Mouse (Mus musculus): ENCODE measurements around the gene Alkbh5. TPM values are rescaled to one million over a fixed set of nuclear protein-coding genes. Genes with fewer than 3 reads are reported as not detected.

Gene Alkbh5
- 8.8 and 10.8 TPM in 2 replicates for polyA plus RNA-seq (2012; rRNA removed)

GRCm38 (mm10) chr11:60536180-60536858, at the start of gene Alkbh5:
Gene Alkbh5 (plus strand): TSS chr11:60536381.

Other genes starting within 250 kb of the Alkbh5 start
- 39.9 and 40.3 TPM in 2 replicates for gene Tom1l2, start 183.5 kb upstream of the Alkbh5 start, polyA plus RNA-seq (2012; rRNA removed)
- 0.12 TPM in 1 of 2 replicates, not detected in the other for gene Drc3, start 183.1 kb upstream of the Alkbh5 start, polyA plus RNA-seq (2012; rRNA removed)
- gene Gid4, start 119.2 kb upstream of the Alkbh5 start, polyA plus RNA-seq (2012; rRNA removed) = 9.9 and 12.3 TPM in 2 replicates
- gene Atpaf2, start 117.9 kb upstream of the Alkbh5 start, polyA plus RNA-seq (2012; rRNA removed) = 15.6 and 22.1 TPM in 2 replicates
- 21.5 and 23.9 TPM in 2 replicates for gene Drg2, start 81.8 kb upstream of the Alkbh5 start, polyA plus RNA-seq (2012; rRNA removed)
- 0.11 and 0.25 TPM in 2 replicates for gene Myo15, start 67.0 kb upstream of the Alkbh5 start, polyA plus RNA-seq (2012; rRNA removed)
- gene Llgl1, start 163.3 kb downstream of the Alkbh5 start, polyA plus RNA-seq (2012; rRNA removed) = 26.6 and 28.6 TPM in 2 replicates
- gene Flii, start 190.9 kb downstream of the Alkbh5 start, polyA plus RNA-seq (2012; rRNA removed) = 158 and 169 TPM in 2 replicates
- 10.4 and 11.0 TPM in 2 replicates for gene Mief2, start 192.0 kb downstream of the Alkbh5 start, polyA plus RNA-seq (2012; rRNA removed)
- gene Top3a, start 241.0 kb downstream of the Alkbh5 start, polyA plus RNA-seq (2012; rRNA removed) = 2.2 and 3.1 TPM in 2 replicates
- gene Smcr8, start 241.1 kb downstream of the Alkbh5 start, polyA plus RNA-seq (2012; rRNA removed) = 2.0 and 2.3 TPM in 2 replicates